Mouse (Mus musculus) monocyte, adult 2 months (primary cell): ENCODE results near the gene Slc35c2.

Experiments
- DNase-seq, 2 experiments: peaks; one replicate each; pipeline ENCODE4 v3.0.0; 2022; ENCODE audit warnings: low spot score in 2 of 2, low read depth in 1 of 2

Gene Slc35c2

GRCm38 (mm10) chr2:165312381-165312780 lies 24.7 kb upstream of the Slc35c2 start:
- DNase-seq = no peak

GRCm38 (mm10) chr2:165311577-165311976 lies 23.9 kb upstream of the Slc35c2 start:
- DNase-seq = no peak

- no peak for DNase-seq
Observed at GRCm38 (mm10) chr2:165310818-165311425, 23.3 kb upstream of the Slc35c2 start.

- DNase-seq = no peak
Observed at GRCm38 (mm10) chr2:165307801-165308200, 20.1 kb upstream of the Slc35c2 start.

- DNase-seq = no peak
Observed at GRCm38 (mm10) chr2:165305438-165305837, 17.8 kb upstream of the Slc35c2 start.

- no peak for DNase-seq
Observed at GRCm38 (mm10) chr2:165304819-165305218, 17.1 kb upstream of the Slc35c2 start.

- no peak for DNase-seq
Observed at GRCm38 (mm10) chr2:165303354-165304012, 15.8 kb upstream of the Slc35c2 start.

- DNase-seq = no peak
Observed at GRCm38 (mm10) chr2:165301409-165301808, 13.7 kb upstream of the Slc35c2 start.

- DNase-seq = no peak
Observed at GRCm38 (mm10) chr2:165300885-165301284, 13.2 kb upstream of the Slc35c2 start.

- DNase-seq = no peak
Observed at GRCm38 (mm10) chr2:165300424-165300823, 12.8 kb upstream of the Slc35c2 start.

- DNase-seq = no peak
Observed at GRCm38 (mm10) chr2:165297429-165297828, 9.8 kb upstream of the Slc35c2 start.

GRCm38 (mm10) chr2:165296571-165296970 lies 8.9 kb upstream of the Slc35c2 start:
- DNase-seq = no peak

- no peak for DNase-seq
Observed at GRCm38 (mm10) chr2:165288315-165289031, 804 bp upstream of the Slc35c2 start.

- DNase-seq = peak; percentile 43 to 47
Observed at GRCm38 (mm10) chr2:165286361-165287201, 1.1 kb downstream of the Slc35c2 start.

GRCm38 (mm10) chr2:165285621-165286020 lies 2.0 kb downstream of the Slc35c2 start:
- DNase-seq = peak; percentile 32 to 63

- no peak for DNase-seq
Observed at GRCm38 (mm10) chr2:165285034-165285433, 2.6 kb downstream of the Slc35c2 start.

GRCm38 (mm10) chr2:165284377-165284776 lies 3.3 kb downstream of the Slc35c2 start:
- DNase-seq = no peak

- no peak for DNase-seq
Observed at GRCm38 (mm10) chr2:165283644-165284043, 4.0 kb downstream of the Slc35c2 start.

- DNase-seq = no peak
Observed at GRCm38 (mm10) chr2:165281779-165282311, 5.8 kb downstream of the Slc35c2 start.

GRCm38 (mm10) chr2:165279351-165279750 lies 8.3 kb downstream of the Slc35c2 start:
- no peak for DNase-seq

GRCm38 (mm10) chr2:165277188-165277740 lies 10.4 kb downstream of the Slc35c2 start:
- no peak for DNase-seq
